Mouse (Mus musculus) heart, embryonic 10.5 days (tissue): ENCODE measurements around the gene Flt3. TPM values are rescaled to one million over a fixed set of nuclear protein-coding genes. Genes with fewer than 3 reads are reported as not detected.

Experiments used
- DNase-seq: peaks from one replicate; pipeline ENCODE4 v3.0.0-alpha.2; 2017; ENCODE audit warnings: low spot score
- H3K27ac ChIP-seq: fragments of 300-500 bp; sonication (generic); 2 replicates; pipeline ENCODE4 v1.5.1; 2016; ENCODE audit warnings: mild to moderate bottlenecking
- H3K27me3 ChIP-seq: fragments of 300-500 bp; sonication (generic); 2 replicates; pipeline ENCODE4 v1.6.1; 2016; ENCODE audit warnings: mild to moderate bottlenecking; ENCODE audit not compliant: poor library complexity, insufficient read depth, severe bottlenecking
- H3K36me3 ChIP-seq: fragments of 300-500 bp; sonication (generic); 2 replicates; pipeline ENCODE4 v1.6.1; 2016; ENCODE audit warnings: mild to moderate bottlenecking, moderate library complexity
- H3K4me1 ChIP-seq: fragments of 300-500 bp; sonication (generic); 2 replicates; pipeline ENCODE4 v1.6.1; 2016; ENCODE audit warnings: mild to moderate bottlenecking
- H3K4me3 ChIP-seq: fragments of 300-500 bp; sonication (generic); 2 replicates; pipeline ENCODE4 v1.5.1; 2016; ENCODE audit warnings: mild to moderate bottlenecking, moderate library complexity
- H3K9me3 ChIP-seq: fragments of 300-500 bp; sonication (generic); 2 replicates; pipeline ENCODE4 v1.6.1; 2016; ENCODE audit warnings: mild to moderate bottlenecking, moderate library complexity
- WGBS: fragments of 180-500 bp; shearing (Covaris S2); methylation state at CpG from one replicate; pipeline ENCODE4 v1.1.7; 2016; 5-methylcytosine and 5-hydroxymethylcytosine counted together
- polyA plus RNA-seq: library from polyadenylated mRNA; unstranded; fragments of >200 nt; fragmentation: Nextera tagmentation; extraction: Ambion mirVana; gene quantifications from 2 replicates; pipeline ENCODE4 v1.2.1, GENCODE M21; 2016

Gene Flt3
- polyA plus RNA-seq, 1 experiment from 2014 or later = not detected

- no peaks in the 10 kb centered on the region for H3K27me3 ChIP-seq
- DNase-seq = no peak
- no peaks in the 10 kb centered on the region for H3K4me1 ChIP-seq
- H3K36me3 ChIP-seq = no peaks in the 10 kb centered on the region
- H3K27ac ChIP-seq = no peak overlapping the region
- WGBS = 65% methylated on average over 9 of the region's 9 CpGs
- H3K9me3 ChIP-seq = no peaks in the 10 kb centered on the region
- H3K4me3 ChIP-seq = no peak overlapping the region
These were observed 61.3 kb downstream of the Flt3 start for GRCm38 (mm10) chr5:147338967-147339366.

DNA sequence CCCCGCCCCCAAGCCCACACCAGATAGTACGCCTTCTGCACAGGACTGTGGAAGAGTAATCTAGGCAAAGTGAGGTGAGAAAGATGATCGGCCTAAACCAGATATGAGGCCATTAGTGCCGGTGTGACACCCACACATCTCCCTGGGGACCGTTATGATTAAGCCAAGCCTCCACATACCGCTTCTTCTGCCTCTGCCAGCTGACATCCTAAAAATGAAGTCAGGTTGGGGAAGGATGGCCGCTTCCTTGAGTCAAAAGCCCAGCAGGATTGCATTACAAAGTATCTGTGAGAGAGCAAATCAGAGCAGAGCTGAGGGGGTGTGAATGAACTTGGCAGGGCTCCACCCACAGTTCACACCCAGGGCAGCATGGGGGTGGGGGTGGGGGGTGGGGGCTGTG lies 67.6 kb downstream of the Flt3 start:
- 26% methylated on average over 7 of the region's 7 CpGs for WGBS
- H3K27me3 ChIP-seq = 0 out of 2 replicates have a peak, but pooled peaks cover 9% of the 10 kb centered on the region

DNA sequence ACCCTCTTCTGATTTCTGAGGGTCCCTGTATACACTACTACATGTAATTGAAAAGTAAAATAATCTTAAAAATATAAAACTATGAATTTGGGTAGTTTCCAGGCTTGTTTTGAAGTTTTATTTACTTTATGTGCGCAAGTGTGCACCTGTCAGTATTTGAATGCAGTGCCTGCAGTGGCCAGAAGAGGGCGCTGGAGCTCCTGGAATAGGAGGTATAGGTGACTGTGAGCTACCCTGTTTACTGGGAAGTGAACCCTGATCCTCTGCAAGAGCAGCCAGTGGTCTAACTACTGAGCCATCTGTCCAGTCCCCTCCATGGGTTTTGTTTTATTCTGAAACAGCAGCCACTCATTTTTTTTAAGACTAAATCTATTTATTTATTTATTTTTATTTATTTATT lies 68.7 kb downstream of the Flt3 start:
- Histone ChIP-seq H3K4me1 (peaks cover 7% of the 10 kb centered on the region; the same call in 1 of the 2 replicates), H3K9me3 (no peaks in the 10 kb centered on the region), H3K27ac (no peak overlapping the region), H3K36me3 (no peaks in the 10 kb centered on the region), H3K27me3 (peaks cover 9% of the 10 kb centered on the region; the same call in 1 of the 2 replicates), H3K4me3 (no peak overlapping the region)
- no peak for DNase-seq
- 40% methylated on average over 2 of the region's 2 CpGs for WGBS

More for the DNA sequence above, 67.6 kb downstream of the Flt3 start:
- no peaks in the 10 kb centered on the region for H3K36me3 ChIP-seq
- H3K9me3 ChIP-seq = no peaks in the 10 kb centered on the region
- H3K4me1 ChIP-seq = peaks cover 7% of the 10 kb centered on the region; the same call in 1 of the 2 replicates
- no peak for DNase-seq
- H3K27ac ChIP-seq = no peak overlapping the region
- H3K4me3 ChIP-seq = no peak overlapping the region

- Histone ChIP-seq H3K36me3 (no peaks in the 10 kb centered on the region), H3K27ac (no peak overlapping the region), H3K4me3 (no peak overlapping the region), H3K4me1 (peaks cover 7% of the 10 kb centered on the region; the same call in 1 of the 2 replicates), H3K9me3 (no peaks in the 10 kb centered on the region), H3K27me3 (peaks cover 9% of the 10 kb centered on the region; the same call in 1 of the 2 replicates)
- no peak for DNase-seq
- 82% methylated on average over 11 of the region's 11 CpGs for WGBS
These were observed 70.3 kb downstream of the Flt3 start for GRCm38 (mm10) chr5:147329946-147330345.

DNA sequence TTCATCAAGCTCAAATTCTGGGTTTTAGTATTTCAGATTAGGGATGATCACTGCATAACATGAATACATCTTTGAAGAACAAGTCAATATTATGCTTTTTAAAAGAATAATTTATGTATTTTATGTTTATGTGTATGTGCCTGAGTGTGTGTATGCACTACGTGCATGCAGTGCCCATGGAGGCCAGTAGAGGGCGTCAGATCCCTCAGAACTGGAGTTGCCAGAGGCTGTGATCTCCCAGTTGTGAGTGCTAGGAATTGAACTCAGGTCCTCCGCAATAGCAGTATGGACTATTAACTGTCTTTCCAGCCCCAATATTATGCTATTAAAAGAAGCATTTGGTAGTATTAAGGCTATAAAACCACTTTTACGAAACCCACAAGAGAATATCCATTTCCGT lies 72.7 kb downstream of the Flt3 start:
- Histone ChIP-seq H3K4me3 (no peak overlapping the region), H3K4me1 (peaks cover 1% of the 10 kb centered on the region; the same call in 1 of the 2 replicates), H3K27me3 (peaks cover 22% of the 10 kb centered on the region), H3K9me3 (no peaks in the 10 kb centered on the region), H3K27ac (no peak overlapping the region), H3K36me3 (no peaks in the 10 kb centered on the region)
- no peak for DNase-seq
- WGBS = 84% methylated on average over 5 of the region's 5 CpGs

- no peaks in the 10 kb centered on the region for H3K36me3 ChIP-seq
- H3K4me1 ChIP-seq = no peaks in the 10 kb centered on the region
- DNase-seq = peak; percentile 64
- WGBS = 72% methylated on average over 11 of the region's 11 CpGs
- no peak overlapping the region for H3K27ac ChIP-seq
- no peak overlapping the region for H3K4me3 ChIP-seq
- peaks cover 39% of the 10 kb centered on the region for H3K27me3 ChIP-seq
- no peaks in the 10 kb centered on the region for H3K9me3 ChIP-seq
These were observed 74.4 kb downstream of the Flt3 start for GRCm38 (mm10) chr5:147325931-147326330.

GRCm38 (mm10) chr5:147323237-147323917 lies 76.9 kb downstream of the Flt3 start:
- Histone ChIP-seq H3K27ac (no peak overlapping the region), H3K36me3 (no peaks in the 10 kb centered on the region), H3K4me1 (no peaks in the 10 kb centered on the region), H3K4me3 (no peak overlapping the region), H3K27me3 (peaks cover 55% of the 10 kb centered on the region), H3K9me3 (no peaks in the 10 kb centered on the region)
- no peak for DNase-seq
- 13% methylated on average over 17 of the region's 17 CpGs for WGBS

- DNase-seq = no peak
- no peak within 1 kb of the TSS for H3K27ac ChIP-seq
- 73% methylated on average over 8 of the region's 8 CpGs for whole genome bisulfite sequencing
- no peaks in the 10 kb centered on the region for H3K36me3 ChIP-seq
- H3K27me3 ChIP-seq = peaks cover 67% of the 10 kb centered on the region
- no peaks in the 10 kb centered on the region for H3K9me3 ChIP-seq
- H3K4me3 ChIP-seq = no peak within 1 kb of the TSS
- H3K4me1 ChIP-seq = no peaks in the 10 kb centered on the region
These were observed 78.1 kb downstream of the Flt3 start, which contains the start of gene Urad for GRCm38 (mm10) chr5:147322183-147322582. Gene Urad, minus strand, starts transcription at chr5:147322440.

- Histone ChIP-seq H3K27ac (no peak overlapping the region), H3K4me1 (peaks cover 10% of the 10 kb centered on the region), H3K36me3 (no peaks in the 10 kb centered on the region), H3K9me3 (no peaks in the 10 kb centered on the region), H3K27me3 (peaks cover 92% of the 10 kb centered on the region), H3K4me3 (no peak overlapping the region)
- no peak for DNase-seq
These were observed 80.6 kb downstream of the Flt3 start for GRCm38 (mm10) chr5:147319653-147320052.

- Histone ChIP-seq H3K36me3 (no peaks in the 10 kb centered on the region), H3K27ac (no peak overlapping the region), H3K9me3 (no peaks in the 10 kb centered on the region), H3K4me1 (peaks cover 10% of the 10 kb centered on the region), H3K4me3 (no peak overlapping the region), H3K27me3 (peaks cover 99% of the 10 kb centered on the region)
- WGBS = 25% methylated on average over 7 of the region's 7 CpGs
- DNase-seq = no peak
These were observed 82.3 kb downstream of the Flt3 start for GRCm38 (mm10) chr5:147317991-147318390.

DNA sequence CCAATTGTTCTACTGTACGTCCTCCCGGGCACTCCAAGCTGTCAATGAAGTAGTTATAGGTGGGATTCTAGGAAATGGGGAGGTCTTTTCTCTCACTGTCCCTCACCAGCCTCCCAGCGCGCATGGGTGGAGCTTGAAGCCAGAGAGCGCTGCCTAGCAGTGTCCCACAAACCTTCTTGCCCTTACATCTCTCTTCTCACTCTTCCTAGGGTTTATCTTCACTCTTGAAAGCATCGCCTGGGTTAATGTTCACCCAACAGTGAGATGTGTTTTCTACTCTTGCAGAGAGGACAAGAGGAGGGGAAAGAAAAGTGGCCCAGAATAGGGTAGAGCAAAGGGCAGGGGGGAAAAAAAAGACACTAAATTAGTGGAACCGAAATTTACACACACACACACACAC lies 83.0 kb downstream of the Flt3 start:
- no peaks in the 10 kb centered on the region for H3K9me3 ChIP-seq
- no peak overlapping the region for H3K27ac ChIP-seq
- no peak overlapping the region for H3K4me3 ChIP-seq
- 3% methylated on average over 7 of the region's 7 CpGs for WGBS
- peaks cover 99% of the 10 kb centered on the region for H3K27me3 ChIP-seq
- H3K36me3 ChIP-seq = no peaks in the 10 kb centered on the region
- no peak for DNase-seq
- H3K4me1 ChIP-seq = peaks cover 10% of the 10 kb centered on the region

- H3K27ac ChIP-seq = no peak overlapping the region
- H3K9me3 ChIP-seq = no peaks in the 10 kb centered on the region
- H3K4me1 ChIP-seq = peaks cover 10% of the 10 kb centered on the region
- peaks cover 99% of the 10 kb centered on the region for H3K27me3 ChIP-seq
- H3K4me3 ChIP-seq = peak overlapping the region; percentile 45
- under 1% methylated on average over 25 of the region's 25 CpGs for WGBS
- H3K36me3 ChIP-seq = no peaks in the 10 kb centered on the region
- DNase-seq = no peak
These were observed 84.7 kb downstream of the Flt3 start for GRCm38 (mm10) chr5:147315432-147316075.

DNA sequence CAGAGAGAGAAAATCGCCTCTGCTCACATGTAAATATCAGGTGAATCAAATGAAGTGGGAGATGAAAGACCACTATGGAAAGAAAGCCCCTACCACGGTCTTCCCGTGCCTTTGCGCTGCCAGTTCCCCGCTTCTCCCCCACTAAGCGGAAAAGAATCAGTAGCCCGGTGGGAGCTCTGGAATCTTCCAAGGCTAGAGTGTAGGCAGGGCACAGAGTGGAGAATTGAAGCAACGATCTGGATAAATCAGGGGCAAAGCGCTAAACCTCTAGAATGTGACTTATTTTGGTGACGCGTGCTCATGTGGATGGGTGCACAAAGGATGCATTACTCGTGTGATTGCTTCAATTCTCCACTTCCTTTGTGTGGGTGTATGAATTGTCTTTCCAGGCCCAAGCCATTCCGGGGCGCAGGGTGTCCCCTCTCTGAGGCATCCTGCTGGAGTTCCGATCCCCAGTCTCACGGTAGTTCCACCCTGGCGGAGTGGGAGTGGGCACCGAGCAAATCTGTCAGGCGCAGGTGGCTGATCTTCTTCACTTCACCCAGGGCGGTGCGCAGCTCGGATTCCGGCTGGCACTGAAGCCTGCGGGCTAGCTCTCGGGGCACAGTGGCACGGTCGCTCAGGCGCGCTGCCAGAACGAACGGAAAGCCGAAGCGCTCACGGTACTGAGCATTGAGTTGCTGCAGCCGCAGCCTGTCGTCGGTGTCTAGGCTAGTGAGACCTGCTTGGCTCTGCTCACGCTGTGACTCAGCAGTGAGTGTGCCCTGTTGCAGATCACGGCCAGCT lies 85.5 kb downstream of the Flt3 start:
- H3K9me3 ChIP-seq = no peaks in the 10 kb centered on the region
- peak overlapping the region; percentile 45 for H3K4me3 ChIP-seq
- H3K27me3 ChIP-seq = peaks cover 99% of the 10 kb centered on the region
- H3K36me3 ChIP-seq = no peaks in the 10 kb centered on the region
- H3K27ac ChIP-seq = no peak overlapping the region
- WGBS = 1% methylated on average over 39 of the region's 39 CpGs
- DNase-seq = peak; percentile 75
- peaks cover 10% of the 10 kb centered on the region for H3K4me1 ChIP-seq
